Mouse (Mus musculus) bone marrow macrophage, adult 2 months (primary cell): Measurements from ENCODE around the gene Cd83.

Source experiments
- CTCF ChIP-seq: IDR thresholded peaks from 2 replicates; pipeline ENCODE4 v1.5.1; 2012; ENCODE audit warnings: low read depth, mild to moderate bottlenecking, low read length, moderate library complexity
- POLR2A ChIP-seq: IDR thresholded peaks from 2 replicates; pipeline ENCODE4 v1.6.1; 2012; ENCODE audit warnings: mild to moderate bottlenecking, low read depth, low read length, borderline replicate concordance

DNA sequence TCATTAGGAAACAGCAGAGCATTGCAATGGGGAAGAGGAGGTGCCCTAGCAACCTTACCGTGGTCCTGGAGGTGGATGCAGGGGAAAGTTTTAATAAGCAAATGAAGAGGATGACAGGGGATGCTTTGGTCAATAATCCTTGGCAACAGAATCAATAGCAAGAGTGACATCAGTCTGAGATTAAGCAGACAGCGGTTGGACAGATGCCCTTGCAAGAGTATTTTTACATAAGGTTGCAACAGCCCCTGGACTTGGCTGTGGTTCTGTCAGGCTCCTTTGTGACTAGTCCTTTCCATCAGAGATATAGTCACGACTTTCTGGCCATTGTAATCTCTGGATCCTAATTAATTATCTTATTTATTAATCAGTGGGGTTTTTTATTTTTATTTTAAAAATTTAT is 32.9 kb downstream of the Cd83 start:
- TF ChIP-seq CTCF (no peak), POLR2A (no peak)
